Mouse (Mus musculus) spleen, postnatal 4 days (tissue): ENCODE data around the gene Ppm1j.

ENCODE experiments used
- DNase-seq, 2 experiments: peaks; one replicate each; pipeline ENCODE4 v3.0.0; 2022; ENCODE audit warnings: low spot score in 2 of 2

Gene Ppm1j

GRCm38 (mm10) chr3:104783971-104784500 lies 3.2 kb downstream of the Ppm1j start:
- no peak for DNase-seq

- DNase-seq: no peak
Observed at GRCm38 (mm10) chr3:104785284-104785683, 4.4 kb downstream of the Ppm1j start.

GRCm38 (mm10) chr3:104788075-104788474 lies 7.2 kb downstream of the Ppm1j start, which contains the start of gene Rhoc:
TSS of gene Rhoc (plus strand) at chr3:104788375.
- DNase-seq: no peak

- DNase-seq: peak in 1 of 2 experiments; percentile 38
Observed at GRCm38 (mm10) chr3:104788561-104789311, 7.9 kb downstream of the Ppm1j start.

- DNase-seq: no peak
Observed at GRCm38 (mm10) chr3:104789312-104789605, 8.4 kb downstream of the Ppm1j start.

- no peak for DNase-seq
Observed at GRCm38 (mm10) chr3:104789822-104790221, 9.0 kb downstream of the Ppm1j start.

GRCm38 (mm10) chr3:104790401-104790937 lies 9.6 kb downstream of the Ppm1j start:
- no peak for DNase-seq

GRCm38 (mm10) chr3:104791017-104791416 lies 10.2 kb downstream of the Ppm1j start:
- no peak for DNase-seq

GRCm38 (mm10) chr3:104791671-104792070 lies 10.8 kb downstream of the Ppm1j start:
- no peak for DNase-seq

GRCm38 (mm10) chr3:104792360-104793270 lies 11.8 kb downstream of the Ppm1j start:
- DNase-seq: no peak

GRCm38 (mm10) chr3:104793871-104794828 lies 13.3 kb downstream of the Ppm1j start:
- DNase-seq: peak; percentile 71 to 75

- DNase-seq: no peak
Observed at GRCm38 (mm10) chr3:104794953-104795470, 14.2 kb downstream of the Ppm1j start.

- no peak for DNase-seq
Observed at GRCm38 (mm10) chr3:104795661-104796340, 14.9 kb downstream of the Ppm1j start.

- no peak for DNase-seq
Observed at GRCm38 (mm10) chr3:104796430-104797082, 15.7 kb downstream of the Ppm1j start.

- DNase-seq: no peak
Observed at GRCm38 (mm10) chr3:104800681-104801080, 19.8 kb downstream of the Ppm1j start.

- DNase-seq: no peak
Observed at GRCm38 (mm10) chr3:104801481-104801880, 20.6 kb downstream of the Ppm1j start.

GRCm38 (mm10) chr3:104804312-104804711 lies 23.5 kb downstream of the Ppm1j start:
- DNase-seq: no peak

- DNase-seq: no peak
Observed at GRCm38 (mm10) chr3:104805539-104805938, 24.7 kb downstream of the Ppm1j start.

GRCm38 (mm10) chr3:104811752-104812151 lies 30.9 kb downstream of the Ppm1j start:
- no peak for DNase-seq

- DNase-seq: no peak
Observed at GRCm38 (mm10) chr3:104812254-104812653, 31.4 kb downstream of the Ppm1j start.
